ENCODE assay signal across 23 mouse cellular contexts in genomic region chr2:145828603-145829002, GRCm38 (mm10).
"Had no signal": no experiment of that assay in that cellular context is flagged by ENCODE, and none has a peak within 500 bp of the region (broad histone marks: within the 10 kb centered on the region; RNA-seq: fewer than 3 reads in every experiment).

No protein-coding gene starts in this region.

- H3K9ac ChIP-seq: forebrain, postnatal 0 days; heart, embryonic 13.5 days; heart, embryonic 15.5 days; hindbrain, embryonic 12.5 days; hindbrain, embryonic 14.5 days; intestine, embryonic 15.5 days; kidney, embryonic 15.5 days; limb, embryonic 13.5 days; limb, embryonic 15.5 days; liver, embryonic 13.5 days had no signal

- H3K9me3 ChIP-seq: heart, embryonic 13.5 days; heart, embryonic 15.5 days; hindbrain, embryonic 10.5 days; hindbrain, embryonic 12.5 days; intestine, embryonic 15.5 days; kidney, embryonic 15.5 days; limb, embryonic 13.5 days; limb, embryonic 15.5 days; liver, embryonic 13.5 days had no signal

- DNase-seq: forebrain, postnatal 0 days; gastrocnemius, postnatal 14 days; gastrocnemius, postnatal 36 days; heart, adult 2 months; heart, postnatal 14 days; heart, postnatal 36 days; left cerebral cortex, postnatal 4 days; liver, embryonic 13.5 days had no signal

- H3K36me3 ChIP-seq: heart, embryonic 15.5 days; hindbrain, embryonic 10.5 days; hindbrain, embryonic 12.5 days; intestine, embryonic 15.5 days; limb, embryonic 13.5 days; limb, embryonic 15.5 days; liver, embryonic 13.5 days had no signal

- H3K27me3 ChIP-seq: heart, embryonic 13.5 days; heart, embryonic 15.5 days; hindbrain, embryonic 12.5 days; intestine, embryonic 15.5 days; kidney, embryonic 15.5 days; limb, embryonic 13.5 days; limb, embryonic 15.5 days; liver, embryonic 13.5 days had no signal

- H3K4me3 ChIP-seq: heart, adult 2 months; heart, embryonic 13.5 days; heart, embryonic 15.5 days; hindbrain, embryonic 10.5 days; hindbrain, embryonic 12.5 days; intestine, embryonic 15.5 days; kidney, embryonic 15.5 days; layer of hippocampus, adult 2 months; limb, embryonic 13.5 days; limb, embryonic 15.5 days; liver, embryonic 13.5 days had no signal

- ATAC-seq: forebrain, postnatal 0 days; hindbrain, embryonic 16.5 days; inflammation-experienced regulatory T-cells, adult 6 months; intestine, embryonic 15.5 days; intestine, postnatal 0 days had no signal

- H3K4me2 ChIP-seq: heart, embryonic 11.5 days; heart, embryonic 13.5 days; heart, embryonic 15.5 days; hindbrain, embryonic 12.5 days; hindbrain, embryonic 14.5 days; intestine, embryonic 15.5 days; kidney, embryonic 15.5 days; limb, embryonic 13.5 days; limb, embryonic 15.5 days; liver, embryonic 11.5 days; liver, embryonic 13.5 days had no signal

- H3K27ac ChIP-seq: heart, adult 2 months; heart, embryonic 13.5 days; heart, embryonic 15.5 days; hindbrain, embryonic 10.5 days; hindbrain, embryonic 12.5 days; hindbrain, embryonic 14.5 days; intestine, embryonic 15.5 days; kidney, embryonic 15.5 days; layer of hippocampus, adult 2 months; limb, embryonic 13.5 days; limb, embryonic 15.5 days; liver, embryonic 13.5 days had no signal
